9 mouse cellular contexts compared by ENCODE assay signal in genomic region chr10:93166382-93166769, GRCm38 (mm10). TPM values are rescaled to one million over a fixed set of nuclear protein-coding genes. Genes with fewer than 3 reads are reported as not detected.
A peak's percentile ranks its signal among the peaks of the same experiment; 100 is the strongest.
DNase-seq lines count a peak whose midpoint lies in the region; ATAC-seq and TF ChIP-seq lines count a peak whose summit lies in the region.
"Had no signal": no experiment of that assay in that cellular context is flagged by ENCODE, and none has a peak within 500 bp of the region (broad histone marks: within the 10 kb centered on the region; RNA-seq: fewer than 3 reads in every experiment).

No protein-coding gene starts in this region.

- H3K36me3 ChIP-seq in ES-E14 (ENCODE audit: control insufficient read depth, insufficient read depth, low read length, poor library complexity, severe bottlenecking): no peaks in the 10 kb centered on the region
- no peaks in the 10 kb centered on the region for H3K36me3 ChIP-seq in embryonic facial prominence, embryonic 15.5 days
- H3K36me3 ChIP-seq in kidney, postnatal 0 days (ENCODE audit: insufficient read depth, low read length): no peaks in the 10 kb centered on the region
- no peaks in the 10 kb centered on the region for H3K36me3 ChIP-seq in myocyte (ENCODE audit: control insufficient read depth, insufficient read depth)

- H3K4me3 ChIP-seq in gastrocnemius, adult 2 months: peak overlapping the region; percentile 47
- peak overlapping the region; percentile 22 to 48 for H3K4me3 ChIP-seq in ES-E14 (ENCODE audit: insufficient read depth in 1 of 2, low read depth in 1 of 2, low read length in 2 of 2, poor library complexity in 1 of 2, severe bottlenecking in 1 of 2)
- H3K4me3 ChIP-seq in embryonic facial prominence, embryonic 15.5 days (replicated peaks): no peak overlapping the region
- no peak overlapping the region for H3K4me3 ChIP-seq in kidney, postnatal 0 days (replicated peaks; ENCODE audit: low read depth, low read length)
- H3K4me3 ChIP-seq in myocyte: no peak overlapping the region

- DNase-seq in gastrocnemius, adult 2 months: peak; percentile 22
- no peak for DNase-seq in gastrocnemius, postnatal 14 days
- no peak for DNase-seq in ES-E14 (ENCODE audit: low read depth, low spot score)
- DNase-seq in kidney, postnatal 0 days (ENCODE audit: low spot score): no peak
- no peak for DNase-seq in urinary bladder, adult 18-20 months (ENCODE audit: low spot score in 2 of 2)
- no peak for DNase-seq in frontal cortex, postnatal 36 days (ENCODE audit: low spot score in 2 of 2)

- intact Hi-C loops in gastrocnemius, adult 2 months (cut with DNase I): no loop called here
- intact Hi-C loops in gastrocnemius, postnatal 14 days (cut with DNase I; ENCODE audit: low total_unique reads): loop anchor here (10.0 kb wide), 1 partner anchor 88 kb away; no protein-coding TSS in a partner anchor

- H3K4me1 ChIP-seq in ES-E14 (ENCODE audit: control insufficient read depth in 2 of 2, insufficient read depth in 2 of 2, low read length in 2 of 2, poor library complexity in 1 of 2): peaks cover 2 to 18% of the 10 kb centered on the region in 2 experiments
- H3K4me1 ChIP-seq in embryonic facial prominence, embryonic 15.5 days: peaks cover 35% of the 10 kb centered on the region
- peaks cover 6% of the 10 kb centered on the region for H3K4me1 ChIP-seq in kidney, postnatal 0 days (replicated peaks; ENCODE audit: insufficient read depth, low read length)

- H3K27me3 ChIP-seq in embryonic facial prominence, embryonic 15.5 days: no peaks in the 10 kb centered on the region
- H3K27me3 ChIP-seq in kidney, postnatal 0 days (ENCODE audit: insufficient read depth, low read length): no peaks in the 10 kb centered on the region
- H3K27me3 ChIP-seq in myocyte (ENCODE audit: control insufficient read depth, insufficient read depth, insufficient read length): no peaks in the 10 kb centered on the region
- H3K27me3 ChIP-seq: Patski had no signal

- H3K4me2 ChIP-seq in embryonic facial prominence, embryonic 15.5 days (replicated peaks): peak overlapping the region; percentile 31
- 0 out of 2 replicates have a peak overlapping the region, but pooled peaks have one; percentile 16 for H3K4me2 ChIP-seq in kidney, postnatal 0 days (ENCODE audit: low read length)
- peak overlapping the region; percentile 79 for H3K4me2 ChIP-seq in myocyte (ENCODE audit: low read depth)

- peaks cover 99% of the 10 kb centered on the region for H3K79me2 ChIP-seq in myocyte (ENCODE audit: control insufficient read depth, insufficient read depth)

- no peak for TF ChIP-seq POLR2A in myocyte (IDR thresholded peaks at IDR 0.05; ENCODE audit: insufficient read length, low read depth)

- no peak overlapping the region for H3ac ChIP-seq in myocyte (ENCODE audit: control insufficient read depth, insufficient read length)

- ATAC-seq in embryonic facial prominence, embryonic 15.5 days (ENCODE audit: insufficient number of reproducible peaks, low FRiP score, low TSS enrichment, low read depth): no peak
- 0 out of 2 replicates have a peak, but pooled peaks have one; percentile 22 for ATAC-seq in kidney, postnatal 0 days (replicated peaks; ENCODE audit: low FRiP score, low read depth)
- ATAC-seq: Patski had no signal

- H3K27ac ChIP-seq in gastrocnemius, adult 2 months: peak overlapping the region; percentile 74
- H3K27ac ChIP-seq in ES-E14 (ENCODE audit: insufficient read depth, low read depth, low read length, poor library complexity, severe bottlenecking): peak overlapping the region; percentile 98
- peak overlapping the region; percentile 53; the same call in 1 of the 2 replicates for H3K27ac ChIP-seq in embryonic facial prominence, embryonic 15.5 days (replicated peaks)
- peak overlapping the region; percentile 38; the same call in 1 of the 2 replicates for H3K27ac ChIP-seq in kidney, postnatal 0 days

- H3K9ac ChIP-seq in ES-E14 (ENCODE audit: insufficient read depth, low read depth, low read length, poor library complexity, severe bottlenecking): no peak overlapping the region
- H3K9ac ChIP-seq in embryonic facial prominence, embryonic 15.5 days: no peak overlapping the region
- no peak overlapping the region for H3K9ac ChIP-seq in kidney, postnatal 0 days (ENCODE audit: low read depth, low read length)

- no peak for TF ChIP-seq CTCF in gastrocnemius, adult 2 months (IDR thresholded peaks at IDR 0.05)
- TF ChIP-seq CTCF in kidney, postnatal 0 days (IDR thresholded peaks at IDR 0.05; ENCODE audit: low read depth): no peak

- in situ Hi-C loops in ES-E14 (cut with MboI; ENCODE audit: low sequenced_read_pairs in 2 of 2, unreplicated experiment in 2 of 2): no loop called here

- H3K9me3 ChIP-seq in ES-E14 (ENCODE audit: control insufficient read depth, insufficient read depth, low read depth, low read length): no peaks in the 10 kb centered on the region
- H3K9me3 ChIP-seq in embryonic facial prominence, embryonic 15.5 days (replicated peaks): no peaks in the 10 kb centered on the region
- H3K9me3 ChIP-seq in kidney, postnatal 0 days (replicated peaks; ENCODE audit: low read length): no peaks in the 10 kb centered on the region

- 17% methylated on average over 5 of the region's 5 CpGs for WGBS in embryonic facial prominence, embryonic 15.5 days
- WGBS in kidney, postnatal 0 days: 31% methylated on average over 5 of the region's 5 CpGs

TF ChIP-seq in ES-E14, 5 proteins besides CTCF, POLR2A, EP300 and RAD21:
- TF ChIP-seq ZNF384 (IDR thresholded peaks at IDR 0.05; ENCODE audit: low read depth, low read length) (no peak), MAFK (IDR thresholded peaks at IDR 0.05; ENCODE audit: insufficient read depth, low read depth, low read length) (no peak), ZC3H11A (IDR thresholded peaks at IDR 0.05; ENCODE audit: borderline replicate concordance, low read depth, low read length) (no peak), HCFC1 (IDR thresholded peaks at IDR 0.05; ENCODE audit: borderline replicate concordance, insufficient read depth, low read length) (no peak), CHD2 (IDR thresholded peaks at IDR 0.05; ENCODE audit: low read depth, low read length) (no peak)

TF ChIP-seq in myocyte, 11 proteins besides CTCF, POLR2A, EP300 and RAD21:
- TF ChIP-seq MAX (IDR thresholded peaks at IDR 0.05; ENCODE audit: low read depth) (no peak), MYOG (IDR thresholded peaks at IDR 0.05; ENCODE audit: control insufficient read depth in 1 of 3, insufficient read depth in 1 of 3, insufficient read length in 2 of 3, low read depth in 2 of 3) (peak in 1 of 3 experiments; percentile 38)

RNA-seq across cellular contexts. Expression of gene Cdk17, which starts 5.7 kb away (rescaled TPM):
- total RNA-seq in gastrocnemius, adult 2 months (2021): 1 to 10 TPM; 5.4 to 6.1 TPM
- 10 to 100 TPM in 1 of 2 experiments, 1 to 10 TPM in 1; 9.8 to 11.9 TPM for total RNA-seq in gastrocnemius, postnatal 14 days (2021)
- total RNA-seq in ES-E14 (2012; rRNA removed): 26.5 and 28.0 TPM in 2 replicates
- 16.8 and 17.5 TPM in 2 replicates for polyA plus RNA-seq in embryonic facial prominence, embryonic 15.5 days (2015; fragmentation: Nextera tagmentation; extraction: Ambion mirVana)
- 13.9 and 16.4 TPM in 2 replicates for polyA plus RNA-seq in kidney, postnatal 0 days (2015; fragmentation: Nextera tagmentation; extraction: Ambion mirVana)
- 11.8 TPM for polyA plus RNA-seq in myocyte (2012; fragmentation: generic; extraction: Trizol)

Comparison
In these comparisons a context has a peak if more than half of its experiments do, and no peak if none do; other contexts are left out.
1. H3K27ac ChIP-seq: peak in every context shown above with its lines; median percentile 98 in ES-E14; 74 in gastrocnemius, adult 2 months; 53 in embryonic facial prominence, embryonic 15.5 days; 38 in kidney, postnatal 0 days.
2. H3K4me3 ChIP-seq: peak in gastrocnemius, adult 2 months (single experiment) and ES-E14 (2 of 2); none in embryonic facial prominence, embryonic 15.5 days (single experiment), kidney, postnatal 0 days (single experiment) and myocyte (single experiment).
3. H3K4me2 ChIP-seq: peak in every context shown above with its lines; median percentile 79 in myocyte; 31 in embryonic facial prominence, embryonic 15.5 days; 16 in kidney, postnatal 0 days.